Mouse (Mus musculus) thymus, adult 2 months (tissue): ENCODE measurements around the gene Opa3.

Experiments
- CTCF ChIP-seq: fragments of 200-500 bp; IDR thresholded peaks from 2 replicates; pipeline ENCODE4 v1.5.1; 2012; ENCODE audit warnings: mild to moderate bottlenecking, control low read depth, low read length, moderate library complexity, borderline replicate concordance; ENCODE audit not compliant: control insufficient read depth, poor library complexity, insufficient read depth; ENCODE audit errors: extremely low read depth
- POLR2A ChIP-seq: fragments of 200-500 bp; IDR thresholded peaks from 2 replicates; pipeline ENCODE4 v1.6.1; 2012; ENCODE audit warnings: mild to moderate bottlenecking, low read length, control low read depth, moderate library complexity; ENCODE audit not compliant: control insufficient read depth, poor library complexity, insufficient read depth; ENCODE audit errors: extremely low read depth

- TF ChIP-seq POLR2A (no peak), CTCF (no peak)
Measured at GRCm38 (mm10) chr7:19245083-19245482, 16.9 kb downstream of the Opa3 start.
